Mouse (Mus musculus): ENCODE results near the gene Capza2.

DNA sequence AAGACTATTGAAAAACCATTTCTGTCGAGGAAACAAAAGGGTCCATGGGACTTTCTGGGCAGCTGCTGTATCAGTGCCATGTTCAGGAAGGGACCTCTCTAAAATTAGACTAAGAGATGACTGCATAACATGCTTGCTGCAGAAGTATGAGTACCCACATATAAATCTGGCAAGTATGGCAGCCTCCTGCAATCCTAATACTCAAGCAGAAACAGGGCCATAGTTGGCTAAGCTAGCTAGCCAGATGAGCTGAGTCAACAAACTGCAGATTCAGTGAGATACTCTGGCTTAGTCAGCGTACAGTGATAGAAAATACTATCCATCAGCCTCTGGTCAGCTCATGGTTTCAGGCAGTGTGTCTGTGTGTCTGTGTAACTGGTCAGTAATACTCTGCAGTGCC is 33.8 kb downstream of the Capza2 start:
- TF ChIP-seq CTCF (IDR thresholded peaks at IDR 0.05; ENCODE audit: low read depth) (no peak), EP300 (IDR thresholded peaks at IDR 0.05; ENCODE audit: low read depth) (no peak)
